Mouse (Mus musculus): ENCODE measurements around the gene Cdk5r2. TPM values are rescaled to one million over a fixed set of nuclear protein-coding genes. Genes with fewer than 3 reads are reported as not detected.

Gene Cdk5r2
- polyA plus RNA-seq, 1 experiment = not detected

GRCm38 (mm10) chr1:74858805-74859204 is 4.1 kb downstream of the Cdk5r2 start:
- peaks cover 29% of the 10 kb centered on the region for H3K4me1 ChIP-seq
- no peak overlapping the region for H3K4me3 ChIP-seq (replicated peaks)
- TF ChIP-seq FLI1 (IDR thresholded peaks at IDR 0.05; ENCODE audit: low read length) (no peak), GATA1 (IDR thresholded peaks at IDR 0.05; ENCODE audit: borderline replicate concordance, low read length) (no peak)
- H3K36me3 ChIP-seq (replicated peaks; ENCODE audit: low read length) = no peaks in the 10 kb centered on the region
- peaks cover 73% of the 10 kb centered on the region for H3K27me3 ChIP-seq (replicated peaks)
- H3K9me3 ChIP-seq = 0 out of 2 replicates have a peak, but pooled peaks cover 9% of the 10 kb centered on the region

- peaks cover 27% of the 10 kb centered on the region for H3K4me1 ChIP-seq
- TF ChIP-seq FLI1 (IDR thresholded peaks at IDR 0.05; ENCODE audit: low read length) (no peak), GATA1 (IDR thresholded peaks at IDR 0.05; ENCODE audit: borderline replicate concordance, low read length) (no peak)
- H3K9me3 ChIP-seq = 0 out of 2 replicates have a peak, but pooled peaks cover 9% of the 10 kb centered on the region
- no peak overlapping the region for H3K4me3 ChIP-seq (replicated peaks)
- peaks cover 67% of the 10 kb centered on the region for H3K27me3 ChIP-seq (replicated peaks)
- H3K36me3 ChIP-seq (replicated peaks; ENCODE audit: low read length) = no peaks in the 10 kb centered on the region
These were observed 4.7 kb downstream of the Cdk5r2 start for GRCm38 (mm10) chr1:74859223-74859984.

DNA sequence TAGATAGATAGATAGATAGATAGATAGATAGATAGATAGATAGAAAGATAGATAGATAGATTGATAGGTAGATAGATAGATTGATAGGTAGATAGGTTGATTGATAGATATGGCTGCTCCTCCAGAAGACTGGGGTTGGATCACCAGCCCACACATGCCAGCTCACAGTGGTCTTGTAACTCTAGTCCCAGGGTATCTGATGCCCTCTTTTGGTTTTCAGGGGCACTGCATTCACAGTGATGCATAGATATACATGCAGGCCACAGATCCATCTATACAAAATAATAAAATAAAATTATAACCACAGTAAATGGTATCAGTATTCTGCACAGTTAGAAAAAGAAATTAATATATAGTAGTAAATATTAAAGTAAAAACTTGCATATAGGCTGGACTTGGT is 7.0 kb downstream of the Cdk5r2 start:
- no peaks in the 10 kb centered on the region for H3K9me3 ChIP-seq
- TF ChIP-seq FLI1 (IDR thresholded peaks at IDR 0.05; ENCODE audit: low read length) = no peak
- TF ChIP-seq GATA1 (IDR thresholded peaks at IDR 0.05; ENCODE audit: borderline replicate concordance, low read length) = no peak
- H3K4me3 ChIP-seq (replicated peaks) = no peak overlapping the region
- peaks cover 49% of the 10 kb centered on the region for H3K27me3 ChIP-seq (replicated peaks)
- H3K4me1 ChIP-seq = peaks cover 8% of the 10 kb centered on the region
- no peaks in the 10 kb centered on the region for H3K36me3 ChIP-seq (replicated peaks; ENCODE audit: low read length)

DNA sequence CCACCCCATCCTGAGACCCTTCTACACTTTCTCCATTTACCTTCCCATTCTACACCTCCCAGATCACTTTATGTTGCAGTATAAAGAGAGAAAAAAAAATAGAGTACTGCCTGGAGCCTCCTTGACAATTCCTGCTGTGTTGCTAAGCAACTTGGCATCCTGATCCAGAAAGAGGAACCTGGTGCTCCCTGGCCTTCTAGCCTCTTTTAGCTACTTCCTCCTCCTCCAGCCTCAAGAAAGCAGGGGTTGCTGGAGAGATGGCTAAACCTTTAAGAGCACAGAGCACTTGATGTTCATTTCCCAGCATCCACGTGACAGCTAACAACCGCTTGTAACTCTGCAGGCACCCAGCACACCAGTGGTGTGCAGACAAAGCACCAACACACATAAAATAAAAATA is 17.5 kb downstream of the Cdk5r2 start:
- peaks cover 49% of the 10 kb centered on the region for H3K27me3 ChIP-seq (replicated peaks)
- no peak for TF ChIP-seq GATA1 (IDR thresholded peaks at IDR 0.05; ENCODE audit: borderline replicate concordance, low read length)
- no peak overlapping the region for H3K4me3 ChIP-seq (replicated peaks)
- H3K36me3 ChIP-seq (replicated peaks; ENCODE audit: low read length) = no peaks in the 10 kb centered on the region
- H3K4me1 ChIP-seq = no peaks in the 10 kb centered on the region
- H3K9me3 ChIP-seq = no peaks in the 10 kb centered on the region

DNA sequence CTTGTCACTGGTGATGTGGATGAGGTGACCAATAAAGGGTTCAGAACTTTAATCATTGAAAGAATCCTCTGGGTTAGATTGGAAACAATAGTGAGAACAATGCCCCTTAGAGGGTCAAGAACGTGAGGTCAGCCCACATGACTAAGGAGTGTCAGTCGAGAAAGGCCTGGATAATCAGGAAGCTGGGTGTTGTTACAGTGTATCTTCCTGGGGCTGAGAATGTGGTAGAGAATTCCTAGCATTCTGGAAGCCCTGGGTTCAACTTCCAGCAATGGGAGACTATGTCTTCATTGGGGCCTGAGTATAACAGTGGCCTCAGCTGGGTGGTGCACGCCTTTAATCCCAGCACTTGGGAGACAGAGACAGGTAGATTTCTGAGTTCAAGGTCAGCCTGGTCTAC is 22.5 kb downstream of the Cdk5r2 start:
- Histone ChIP-seq H3K9me3 (no peaks in the 10 kb centered on the region), H3K27me3 (replicated peaks) (peaks cover 59% of the 10 kb centered on the region), H3K4me1 (peaks cover 3% of the 10 kb centered on the region), H3K4me3 (replicated peaks) (no peak overlapping the region), H3K36me3 (replicated peaks; ENCODE audit: low read length) (no peaks in the 10 kb centered on the region)
- TF ChIP-seq FLI1 (IDR thresholded peaks at IDR 0.05; ENCODE audit: low read length) (no peak), GATA1 (IDR thresholded peaks at IDR 0.05; ENCODE audit: borderline replicate concordance, low read length) (no peak)

GRCm38 (mm10) chr1:74880785-74881360 is 26.1 kb downstream of the Cdk5r2 start:
- TF ChIP-seq GATA1 (IDR thresholded peaks at IDR 0.05; ENCODE audit: borderline replicate concordance, low read length) (no peak), FLI1 (IDR thresholded peaks at IDR 0.05; ENCODE audit: low read length) (no peak)
- Histone ChIP-seq H3K4me1 (peaks cover 30% of the 10 kb centered on the region), H3K4me3 (replicated peaks) (no peak overlapping the region), H3K36me3 (replicated peaks; ENCODE audit: low read length) (no peaks in the 10 kb centered on the region), H3K27me3 (replicated peaks) (peaks cover 81% of the 10 kb centered on the region), H3K9me3 (no peaks in the 10 kb centered on the region)

GRCm38 (mm10) chr1:74882055-74882734 is 27.5 kb downstream of the Cdk5r2 start:
- Histone ChIP-seq H3K9me3 (no peaks in the 10 kb centered on the region), H3K36me3 (replicated peaks; ENCODE audit: low read length) (no peaks in the 10 kb centered on the region), H3K4me1 (peaks cover 32% of the 10 kb centered on the region), H3K27me3 (replicated peaks) (peaks cover 86% of the 10 kb centered on the region), H3K4me3 (replicated peaks) (peak overlapping the region; percentile 83)
- no peak for TF ChIP-seq GATA1 (IDR thresholded peaks at IDR 0.05; ENCODE audit: borderline replicate concordance, low read length)
- TF ChIP-seq FLI1 (IDR thresholded peaks at IDR 0.05; ENCODE audit: low read length) = no peak

DNA sequence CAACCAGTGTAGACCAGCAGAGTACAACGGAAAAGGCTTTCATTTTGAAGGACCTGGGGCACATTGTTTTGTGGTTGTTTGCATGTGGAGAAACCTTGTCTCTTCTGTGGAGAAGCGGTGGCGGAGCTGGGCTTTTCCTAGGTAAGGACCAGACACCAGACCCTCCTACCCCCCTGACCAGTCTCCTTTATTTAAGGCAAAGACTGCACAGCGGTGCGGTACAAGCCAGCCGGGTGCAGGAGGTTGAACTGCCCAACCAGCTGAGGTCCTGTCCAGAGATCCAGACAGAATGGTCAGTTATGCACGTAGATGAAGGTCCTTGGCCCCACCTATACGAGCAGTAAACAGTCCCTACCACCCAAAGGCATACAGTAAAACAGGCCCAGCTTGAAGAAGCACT is 28.1 kb downstream of the Cdk5r2 start:
- Histone ChIP-seq H3K36me3 (replicated peaks; ENCODE audit: low read length) (no peaks in the 10 kb centered on the region), H3K4me1 (peaks cover 32% of the 10 kb centered on the region), H3K4me3 (replicated peaks) (peak overlapping the region; percentile 83), H3K27me3 (replicated peaks) (peaks cover 89% of the 10 kb centered on the region), H3K9me3 (no peaks in the 10 kb centered on the region)
- TF ChIP-seq GATA1 (IDR thresholded peaks at IDR 0.05; ENCODE audit: borderline replicate concordance, low read length) (no peak), FLI1 (IDR thresholded peaks at IDR 0.05; ENCODE audit: low read length) (no peak)

GRCm38 (mm10) chr1:74883441-74883840 is 28.7 kb downstream of the Cdk5r2 start:
- H3K4me3 ChIP-seq (replicated peaks) = no peak overlapping the region
- peaks cover 32% of the 10 kb centered on the region for H3K4me1 ChIP-seq
- H3K36me3 ChIP-seq (replicated peaks; ENCODE audit: low read length) = no peaks in the 10 kb centered on the region
- H3K27me3 ChIP-seq (replicated peaks) = peaks cover 89% of the 10 kb centered on the region
- H3K9me3 ChIP-seq = no peaks in the 10 kb centered on the region
- no peak for TF ChIP-seq FLI1 (IDR thresholded peaks at IDR 0.05; ENCODE audit: low read length)
- TF ChIP-seq GATA1 (IDR thresholded peaks at IDR 0.05; ENCODE audit: borderline replicate concordance, low read length) = no peak
